Mouse (Mus musculus) urinary bladder, postnatal 10 days (tissue): ENCODE data around the gene Zfp947.
"Not testable (repeated sequence)": the region's sequence is repeated elsewhere in the genome, so short reads cannot be mapped to it uniquely, and the experiment has no call there.

Source experiments
- DNase-seq: peaks from one replicate; pipeline ENCODE4 v3.0.0; 2022; ENCODE audit warnings: low spot score

Zfp947 gene

GRCm38 (mm10) chr17:22165722-22166294 lies at the start of gene Zfp947:
TSS of gene Zfp947 (minus strand) at chr17:22166190.
- DNase-seq: not testable (repeated sequence)

DNA sequence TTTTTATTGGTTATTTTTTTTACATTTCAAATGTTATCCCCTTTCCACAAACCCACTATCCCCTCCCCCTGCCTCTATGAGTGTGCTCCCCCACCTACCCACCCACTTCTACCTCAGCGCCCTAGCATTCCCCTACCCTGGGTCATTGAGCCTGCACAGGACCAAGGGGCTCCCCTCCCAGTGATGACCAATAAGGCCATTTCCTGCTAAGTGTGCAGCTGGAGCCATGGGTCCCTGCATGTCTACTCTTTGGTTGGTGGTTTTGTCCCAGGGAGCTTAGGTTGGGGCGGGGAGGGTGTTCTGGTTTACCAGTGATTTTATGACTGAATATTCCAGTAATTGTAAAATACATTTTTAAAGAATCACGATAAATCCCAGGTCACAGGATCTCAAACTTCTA lies 686 bp downstream of the Zfp947 start:
- not testable (repeated sequence) for DNase-seq

DNA sequence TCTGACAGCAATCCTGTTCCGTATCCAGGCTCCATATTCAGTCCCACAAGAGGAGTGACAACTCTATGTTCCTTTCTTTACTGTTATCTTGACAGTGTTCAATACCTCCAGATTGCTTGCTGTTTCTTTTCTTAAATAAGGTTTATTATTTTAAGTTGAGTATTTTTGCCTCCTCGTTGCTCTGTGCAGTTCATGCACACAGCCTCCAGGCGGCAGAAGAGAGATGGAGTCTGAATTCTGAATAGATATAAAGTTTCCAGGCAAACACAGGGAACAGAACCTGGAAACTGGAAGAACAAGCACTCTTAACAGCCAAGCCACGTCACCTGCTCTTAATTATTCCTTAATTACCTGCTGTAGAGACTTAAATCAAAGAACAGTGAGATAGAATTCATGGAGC lies 12.0 kb downstream of the Zfp947 start:
- DNase-seq: not testable (repeated sequence)

DNA sequence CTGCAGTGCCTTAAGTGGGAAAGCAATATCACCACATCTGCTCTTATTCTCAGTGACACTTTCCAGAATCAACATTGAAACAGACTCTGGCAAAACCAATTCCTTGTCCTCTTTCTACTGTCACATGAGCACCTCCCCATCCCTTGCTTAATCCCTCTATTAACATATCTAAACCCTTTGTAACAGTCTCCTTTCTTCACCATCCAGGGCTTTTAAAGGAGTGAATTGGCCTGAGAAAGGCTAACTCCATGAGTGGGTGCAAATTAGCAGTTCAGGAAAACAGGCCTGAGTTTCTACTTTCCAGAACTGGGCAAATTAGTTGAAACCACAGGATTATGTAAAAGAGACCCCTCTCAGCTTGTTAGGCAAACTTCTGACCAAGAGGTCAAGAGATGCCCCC lies 47.2 kb downstream of the Zfp947 start:
- no peak for DNase-seq
